Mouse (Mus musculus) liver, embryonic 16.5 days (tissue): ENCODE measurements around the gene Myl7. TPM values are rescaled to one million over a fixed set of nuclear protein-coding genes. Genes with fewer than 3 reads are reported as not detected.
A peak's percentile ranks its signal among the peaks of the same experiment; 100 is the strongest.

Source experiments
- ATAC-seq: fragments of 200-750 bp; cut with Nextera tagmentation; 2 replicates; pipeline ENCODE4 v1.8.0; 2017; ENCODE audit warnings: low read depth, mild to moderate bottlenecking, moderate number of reproducible peaks, moderate library complexity
- H3K27ac ChIP-seq: fragments of 300-500 bp; sonication (generic); 2 replicates; pipeline ENCODE4 v1.5.1; 2014; ENCODE audit warnings: mild to moderate bottlenecking, low read length
- H3K27me3 ChIP-seq: fragments of 300-500 bp; sonication (generic); 2 replicates; pipeline ENCODE4 v1.6.1; 2014; ENCODE audit warnings: low read depth, low read length, mixed read lengths; ENCODE audit not compliant: control insufficient read depth, insufficient read depth
- H3K36me3 ChIP-seq: fragments of 300-500 bp; sonication (generic); 2 replicates; pipeline ENCODE4 v1.6.1; 2014; ENCODE audit warnings: mild to moderate bottlenecking; ENCODE audit not compliant: control insufficient read depth, insufficient read depth
- H3K4me1 ChIP-seq: fragments of 300-500 bp; sonication (generic); 2 replicates; pipeline ENCODE4 v1.6.1; 2014; ENCODE audit warnings: low read depth, low read length, mixed read lengths; ENCODE audit not compliant: control insufficient read depth
- H3K4me2 ChIP-seq: fragments of 300-500 bp; sonication (generic); 2 replicates; pipeline ENCODE4 v1.6.1; 2014; ENCODE audit warnings: low read depth, low read length, mixed read lengths
- H3K4me3 ChIP-seq: fragments of 300-500 bp; sonication (generic); 2 replicates; pipeline ENCODE4 v1.5.1; 2014; ENCODE audit warnings: low read depth, mild to moderate bottlenecking, low read length
- H3K9ac ChIP-seq: fragments of 300-500 bp; sonication (generic); 2 replicates; pipeline ENCODE4 v1.6.1; 2014; ENCODE audit warnings: low read depth, low read length
- H3K9me3 ChIP-seq: fragments of 300-500 bp; sonication (generic); replicated peaks from 2 replicates; pipeline ENCODE4 v1.6.1; 2016; ENCODE audit warnings: low read length; ENCODE audit not compliant: control insufficient read depth
- WGBS: fragments of 180-500 bp; shearing (Covaris S2); extraction: QIAGEN DNeasy Blood & Tissue Kit; methylation state at CpG from one replicate; pipeline ENCODE4 v1.1.7; 2014; ENCODE audit not compliant: insufficient replicate concordance; 5-methylcytosine and 5-hydroxymethylcytosine counted together
- polyA plus RNA-seq: library from polyadenylated mRNA; unstranded; fragments of >200 nt; fragmentation: Nextera tagmentation; extraction: Ambion mirVana; gene quantifications from 2 replicates; pipeline ENCODE4 v1.2.1, GENCODE M21; 2015

Myl7 gene
- polyA plus RNA-seq, 1 experiment from 2014 or later: 4.8 TPM

- Histone ChIP-seq H3K27ac (no peak overlapping the region), H3K4me2 (no peak overlapping the region), H3K4me3 (no peak overlapping the region), H3K9ac (no peak overlapping the region), H3K36me3 (peaks cover 9% of the 10 kb centered on the region), H3K27me3 (peaks cover under 1% of the 10 kb centered on the region), H3K4me1 (no peaks in the 10 kb centered on the region), H3K9me3 (no peaks in the 10 kb centered on the region)
- ATAC-seq: no peak
- WGBS: 75% methylated on average over 12 of the region's 12 CpGs
These were observed 30.3 kb downstream of the Myl7 start for GRCm38 (mm10) chr11:5868324-5868723.

- ATAC-seq: no peak
- no peak overlapping the region for H3K27ac ChIP-seq
- no peak overlapping the region for H3K9ac ChIP-seq
- no peaks in the 10 kb centered on the region for H3K4me1 ChIP-seq
- H3K9me3 ChIP-seq: no peaks in the 10 kb centered on the region
- H3K36me3 ChIP-seq: peaks cover 1% of the 10 kb centered on the region; the same call in 1 of the 2 replicates
- H3K4me2 ChIP-seq: no peak overlapping the region
- H3K4me3 ChIP-seq: no peak overlapping the region
- WGBS: 77% methylated on average over 2 of the region's 2 CpGs
- H3K27me3 ChIP-seq: peaks cover 10% of the 10 kb centered on the region
These were observed 31.4 kb downstream of the Myl7 start for GRCm38 (mm10) chr11:5867196-5867595.

- Histone ChIP-seq H3K4me1 (no peaks in the 10 kb centered on the region), H3K27me3 (peaks cover 27% of the 10 kb centered on the region), H3K36me3 (no peaks in the 10 kb centered on the region), H3K4me3 (peak overlapping the region; percentile 35), H3K9me3 (no peaks in the 10 kb centered on the region), H3K27ac (no peak overlapping the region), H3K9ac (no peak overlapping the region), H3K4me2 (peak overlapping the region; percentile 51)
- WGBS: 18% methylated on average over 15 of the region's 15 CpGs
- no peak for ATAC-seq
These were observed 36.0 kb downstream of the Myl7 start for GRCm38 (mm10) chr11:5862394-5863105.

- Histone ChIP-seq H3K4me2 (peak within 1 kb of the TSS; percentile 51), H3K4me1 (no peaks in the 10 kb centered on the region), H3K36me3 (no peaks in the 10 kb centered on the region), H3K9me3 (no peaks in the 10 kb centered on the region), H3K9ac (peak within 1 kb of the TSS; percentile 27; the same call in 1 of the 2 replicates), H3K27ac (no peak within 1 kb of the TSS), H3K27me3 (peaks cover 27% of the 10 kb centered on the region), H3K4me3 (peak within 1 kb of the TSS; percentile 35)
- ATAC-seq: peak; percentile 66
- 3% methylated on average over 53 of the region's 59 CpGs for WGBS
These were observed 36.7 kb downstream of the Myl7 start, which contains the start of gene Aebp1 for GRCm38 (mm10) chr11:5861678-5862393. TSS of gene Aebp1 (plus strand) at chr11:5861947.

GRCm38 (mm10) chr11:5860639-5861038, 37.9 kb downstream of the Myl7 start:
- Histone ChIP-seq H3K4me3 (no peak overlapping the region), H3K27me3 (peaks cover 27% of the 10 kb centered on the region), H3K36me3 (no peaks in the 10 kb centered on the region), H3K4me2 (no peak overlapping the region), H3K9ac (no peak overlapping the region), H3K27ac (no peak overlapping the region), H3K9me3 (no peaks in the 10 kb centered on the region), H3K4me1 (no peaks in the 10 kb centered on the region)
- 48% methylated on average over 6 of the region's 6 CpGs for WGBS
- ATAC-seq: no peak

GRCm38 (mm10) chr11:5859883-5860550, 38.6 kb downstream of the Myl7 start:
- WGBS: 57% methylated on average over 13 of the region's 13 CpGs
- Histone ChIP-seq H3K4me3 (no peak overlapping the region), H3K4me1 (no peaks in the 10 kb centered on the region), H3K36me3 (no peaks in the 10 kb centered on the region), H3K27ac (no peak overlapping the region), H3K27me3 (peaks cover 27% of the 10 kb centered on the region), H3K9ac (no peak overlapping the region), H3K4me2 (no peak overlapping the region), H3K9me3 (no peaks in the 10 kb centered on the region)
- ATAC-seq: no peak

GRCm38 (mm10) chr11:5858723-5859122, 39.9 kb downstream of the Myl7 start:
- Histone ChIP-seq H3K36me3 (no peaks in the 10 kb centered on the region), H3K9me3 (no peaks in the 10 kb centered on the region), H3K9ac (no peak overlapping the region), H3K4me2 (no peak overlapping the region), H3K27ac (no peak overlapping the region), H3K4me1 (no peaks in the 10 kb centered on the region), H3K4me3 (no peak overlapping the region), H3K27me3 (peaks cover 27% of the 10 kb centered on the region)
- 50% methylated on average over 1 of the region's 1 CpGs for WGBS
- ATAC-seq: no peak

GRCm38 (mm10) chr11:5856479-5857130, 42.0 kb downstream of the Myl7 start:
- no peaks in the 10 kb centered on the region for H3K9me3 ChIP-seq
- H3K4me2 ChIP-seq: no peak overlapping the region
- no peak overlapping the region for H3K4me3 ChIP-seq
- H3K9ac ChIP-seq: no peak overlapping the region
- peaks cover 11% of the 10 kb centered on the region for H3K27me3 ChIP-seq
- ATAC-seq: no peak
- no peaks in the 10 kb centered on the region for H3K4me1 ChIP-seq
- no peak overlapping the region for H3K27ac ChIP-seq
- 60% methylated on average over 8 of the region's 8 CpGs for WGBS
- H3K36me3 ChIP-seq: no peaks in the 10 kb centered on the region
